Mouse (Mus musculus): ENCODE measurements around the gene Btn2a2. TPM values are rescaled to one million over a fixed set of nuclear protein-coding genes. Genes with fewer than 3 reads are reported as not detected.

Gene Btn2a2
- polyA plus RNA-seq, 1 experiment, result 0.20 TPM

- Histone ChIP-seq H3K27ac (ENCODE audit: insufficient read depth, low read length) (no peak overlapping the region), H3K4me1 (ENCODE audit: control insufficient read depth, insufficient read depth, low read length) (no peaks in the 10 kb centered on the region), H3K27me3 (ENCODE audit: control insufficient read depth, insufficient read depth, low read length) (no peaks in the 10 kb centered on the region; the same call in 1 of the 2 replicates), H3K4me3 (replicated peaks; ENCODE audit: insufficient read depth, low read depth, low read length) (no peak overlapping the region)
- no peak for DNase-seq
- 21% methylated on average over 10 of the region's 10 CpGs for WGBS
- no peak for TF ChIP-seq POLR2A (IDR thresholded peaks at IDR 0.05; ENCODE audit: borderline replicate concordance, insufficient read depth, low read length)
- no peak for TF ChIP-seq CTCF (IDR thresholded peaks at IDR 0.05; ENCODE audit: borderline replicate concordance, insufficient read depth, low read depth, low read length)
Measured at GRCm38 (mm10) chr13:23498653-23499052, 10.0 kb upstream of the Btn2a2 start.

DNA sequence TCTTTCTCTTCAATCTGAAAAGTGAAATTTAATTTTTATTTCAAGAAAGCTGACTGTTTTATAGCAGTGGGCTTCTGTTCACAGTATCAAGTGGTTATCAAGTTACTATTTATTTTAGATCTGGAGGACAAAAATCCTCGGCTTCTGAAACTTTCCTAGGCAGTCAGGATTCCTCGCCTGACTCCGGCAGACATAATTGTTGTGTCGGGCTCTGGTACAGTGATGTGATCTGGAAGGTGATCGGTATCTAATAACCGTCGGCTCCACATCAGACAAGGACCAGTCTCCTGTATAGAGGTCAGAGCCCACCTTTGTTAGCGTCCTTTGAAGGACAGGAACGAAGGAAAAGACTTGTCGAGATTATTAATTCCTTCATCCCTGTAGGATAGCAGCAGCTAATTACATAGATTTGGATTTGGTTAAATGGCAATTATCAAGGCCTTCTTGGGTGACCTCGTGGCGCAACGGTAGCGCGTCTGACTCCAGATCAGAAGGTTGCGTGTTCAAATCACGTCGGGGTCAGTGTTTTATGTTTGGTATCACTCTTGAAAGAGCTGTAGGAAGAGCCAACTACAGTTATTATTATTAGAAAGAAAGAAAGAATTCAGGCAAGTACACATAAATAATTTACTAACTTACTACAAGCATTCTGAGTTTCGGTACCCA, 9.1 kb upstream of the Btn2a2 start:
- DNase-seq, result no peak
- no peaks in the 10 kb centered on the region; the same call in 1 of the 2 replicates for H3K27me3 ChIP-seq (ENCODE audit: control insufficient read depth, insufficient read depth, low read length)
- no peak overlapping the region for H3K4me3 ChIP-seq (replicated peaks; ENCODE audit: insufficient read depth, low read depth, low read length)
- TF ChIP-seq CTCF (IDR thresholded peaks at IDR 0.05; ENCODE audit: borderline replicate concordance, insufficient read depth, low read depth, low read length) (no peak), POLR2A (IDR thresholded peaks at IDR 0.05; ENCODE audit: borderline replicate concordance, insufficient read depth, low read length) (no peak)
- no peaks in the 10 kb centered on the region for H3K4me1 ChIP-seq (ENCODE audit: control insufficient read depth, insufficient read depth, low read length)
- WGBS, result 40% methylated on average over 19 of the region's 19 CpGs
- H3K27ac ChIP-seq (ENCODE audit: insufficient read depth, low read length), result no peak overlapping the region

DNA sequence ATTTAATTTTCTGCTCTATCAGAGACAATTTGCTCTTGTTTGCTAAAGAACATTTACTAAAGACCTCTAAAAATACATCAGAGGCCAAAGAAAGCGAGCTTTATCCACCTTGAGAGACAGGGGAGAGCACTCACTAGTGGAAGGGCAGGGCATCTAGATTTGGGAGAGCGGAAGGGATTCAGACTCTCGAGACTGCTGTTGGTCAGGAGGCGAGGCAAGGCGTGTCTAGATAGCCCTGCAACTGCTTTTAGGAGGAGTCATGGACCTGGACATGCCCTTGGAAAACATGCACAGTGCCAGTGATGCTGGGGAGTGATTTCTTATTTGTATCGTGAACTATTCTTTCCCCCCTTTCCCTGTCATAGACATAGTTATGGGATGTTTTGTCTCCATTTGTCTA, 6.9 kb upstream of the Btn2a2 start:
- DNase-seq, result no peak
- TF ChIP-seq POLR2A (IDR thresholded peaks at IDR 0.05; ENCODE audit: borderline replicate concordance, insufficient read depth, low read length) (no peak), CTCF (IDR thresholded peaks at IDR 0.05; ENCODE audit: borderline replicate concordance, insufficient read depth, low read depth, low read length) (no peak)
- H3K27me3 ChIP-seq (ENCODE audit: control insufficient read depth, insufficient read depth, low read length), result no peaks in the 10 kb centered on the region; the same call in 1 of the 2 replicates
- H3K4me1 ChIP-seq (ENCODE audit: control insufficient read depth, insufficient read depth, low read length), result no peaks in the 10 kb centered on the region
- no peak overlapping the region for H3K4me3 ChIP-seq (replicated peaks; ENCODE audit: insufficient read depth, low read depth, low read length)
- H3K27ac ChIP-seq (ENCODE audit: insufficient read depth, low read length), result no peak overlapping the region
- 90% methylated on average over 6 of the region's 6 CpGs for WGBS

DNA sequence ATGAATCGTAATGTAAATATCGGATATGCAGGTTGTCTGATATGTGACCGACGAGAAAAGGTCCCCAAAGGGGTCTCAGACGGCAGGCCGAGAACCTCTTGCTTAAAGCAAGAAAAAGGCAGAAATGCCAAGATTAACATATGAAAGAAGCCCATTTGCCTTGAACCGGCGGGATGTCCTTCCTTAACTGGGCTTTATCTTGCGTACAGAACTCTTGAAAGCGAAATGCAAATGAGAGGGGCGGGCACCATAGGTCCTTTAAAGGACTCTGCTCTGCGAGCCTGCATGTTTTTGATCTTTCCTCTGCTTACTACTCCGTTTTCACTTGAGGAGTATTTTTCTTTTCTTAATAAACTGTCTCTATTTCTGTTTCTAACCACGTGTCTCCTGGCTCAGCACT, 3.3 kb upstream of the Btn2a2 start:
- no peak for DNase-seq
- no peak overlapping the region for H3K4me3 ChIP-seq (replicated peaks; ENCODE audit: insufficient read depth, low read depth, low read length)
- TF ChIP-seq CTCF (IDR thresholded peaks at IDR 0.05; ENCODE audit: borderline replicate concordance, insufficient read depth, low read depth, low read length) (no peak), POLR2A (IDR thresholded peaks at IDR 0.05; ENCODE audit: borderline replicate concordance, insufficient read depth, low read length) (no peak)
- 36% methylated on average over 14 of the region's 14 CpGs for WGBS
- H3K27ac ChIP-seq (ENCODE audit: insufficient read depth, low read length), result no peak overlapping the region
- no peaks in the 10 kb centered on the region for H3K4me1 ChIP-seq (ENCODE audit: control insufficient read depth, insufficient read depth, low read length)
- H3K27me3 ChIP-seq (ENCODE audit: control insufficient read depth, insufficient read depth, low read length), result no peaks in the 10 kb centered on the region; the same call in 1 of the 2 replicates

- DNase-seq, result no peak
- TF ChIP-seq POLR2A (IDR thresholded peaks at IDR 0.05; ENCODE audit: borderline replicate concordance, insufficient read depth, low read length) (no peak), CTCF (IDR thresholded peaks at IDR 0.05; ENCODE audit: borderline replicate concordance, insufficient read depth, low read depth, low read length) (no peak)
- Histone ChIP-seq H3K4me3 (replicated peaks; ENCODE audit: insufficient read depth, low read depth, low read length) (no peak overlapping the region), H3K27me3 (ENCODE audit: control insufficient read depth, insufficient read depth, low read length) (no peaks in the 10 kb centered on the region; the same call in 1 of the 2 replicates), H3K4me1 (ENCODE audit: control insufficient read depth, insufficient read depth, low read length) (no peaks in the 10 kb centered on the region), H3K27ac (ENCODE audit: insufficient read depth, low read length) (no peak overlapping the region)
- 25% methylated on average over 1 of the region's 1 CpGs for WGBS
Measured at GRCm38 (mm10) chr13:23491263-23491662, 2.6 kb upstream of the Btn2a2 start.

DNA sequence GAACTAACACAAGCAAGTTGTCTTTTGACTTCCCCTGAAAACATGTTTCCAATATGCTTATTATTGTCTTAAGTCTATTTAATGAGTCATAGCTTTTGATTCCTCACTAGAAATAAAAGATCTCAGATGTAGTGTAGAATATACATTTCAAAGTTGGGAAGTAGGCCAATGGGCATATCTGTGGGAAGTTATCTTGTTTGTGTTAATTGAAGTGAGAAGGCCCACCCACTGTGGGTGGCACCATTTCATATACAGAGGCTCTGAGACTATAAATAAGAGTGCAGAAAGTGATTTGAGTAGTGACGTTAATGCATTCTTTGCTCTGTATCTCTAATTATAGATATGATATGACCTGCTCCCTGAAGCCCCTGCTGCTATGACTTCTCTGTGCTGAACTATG, 2.2 kb upstream of the Btn2a2 start:
- no peak for DNase-seq
- H3K27me3 ChIP-seq (ENCODE audit: control insufficient read depth, insufficient read depth, low read length), result no peaks in the 10 kb centered on the region; the same call in 1 of the 2 replicates
- H3K27ac ChIP-seq (ENCODE audit: insufficient read depth, low read length), result no peak overlapping the region
- no peak overlapping the region for H3K4me3 ChIP-seq (replicated peaks; ENCODE audit: insufficient read depth, low read depth, low read length)
- 69% methylated on average over 1 of the region's 1 CpGs for WGBS
- TF ChIP-seq POLR2A (IDR thresholded peaks at IDR 0.05; ENCODE audit: borderline replicate concordance, insufficient read depth, low read length) (no peak), CTCF (IDR thresholded peaks at IDR 0.05; ENCODE audit: borderline replicate concordance, insufficient read depth, low read depth, low read length) (no peak)
- no peaks in the 10 kb centered on the region for H3K4me1 ChIP-seq (ENCODE audit: control insufficient read depth, insufficient read depth, low read length)

GRCm38 (mm10) chr13:23485271-23485670, 3.4 kb downstream of the Btn2a2 start:
- Histone ChIP-seq H3K27me3 (ENCODE audit: control insufficient read depth, insufficient read depth, low read length) (no peaks in the 10 kb centered on the region), H3K4me3 (replicated peaks; ENCODE audit: insufficient read depth, low read depth, low read length) (no peak overlapping the region), H3K27ac (ENCODE audit: insufficient read depth, low read length) (no peak overlapping the region), H3K4me1 (ENCODE audit: control insufficient read depth, insufficient read depth, low read length) (no peaks in the 10 kb centered on the region)
- TF ChIP-seq CTCF (IDR thresholded peaks at IDR 0.05; ENCODE audit: borderline replicate concordance, insufficient read depth, low read depth, low read length) (no peak), POLR2A (IDR thresholded peaks at IDR 0.05; ENCODE audit: borderline replicate concordance, insufficient read depth, low read length) (no peak)
- WGBS, result 54% methylated on average over 5 of the region's 5 CpGs
- DNase-seq, result no peak

GRCm38 (mm10) chr13:23483153-23483552, 5.5 kb downstream of the Btn2a2 start:
- no peaks in the 10 kb centered on the region for H3K27me3 ChIP-seq (ENCODE audit: control insufficient read depth, insufficient read depth, low read length)
- H3K4me3 ChIP-seq (replicated peaks; ENCODE audit: insufficient read depth, low read depth, low read length), result no peak overlapping the region
- H3K4me1 ChIP-seq (ENCODE audit: control insufficient read depth, insufficient read depth, low read length), result no peaks in the 10 kb centered on the region
- no peak overlapping the region for H3K27ac ChIP-seq (ENCODE audit: insufficient read depth, low read length)
- TF ChIP-seq CTCF (IDR thresholded peaks at IDR 0.05; ENCODE audit: borderline replicate concordance, insufficient read depth, low read depth, low read length), result no peak
- TF ChIP-seq POLR2A (IDR thresholded peaks at IDR 0.05; ENCODE audit: borderline replicate concordance, insufficient read depth, low read length), result no peak
- no peak for DNase-seq
- WGBS, result 90% methylated on average over 2 of the region's 2 CpGs

Measured in cerebellum, adult 2 months (tissue).